Mouse (Mus musculus): ENCODE measurements around the gene Pfkl. TPM values are rescaled to one million over a fixed set of nuclear protein-coding genes. Genes with fewer than 3 reads are reported as not detected.
"Not testable (repeated sequence)": the region's sequence is repeated elsewhere in the genome, so short reads cannot be mapped to it uniquely, and the experiment has no call there.

Pfkl gene
- polyA plus RNA-seq, 1 experiment from 2014 or later, result 131 TPM

GRCm38 (mm10) chr10:77971709-77972553 is 38.0 kb downstream of the Pfkl start:
- ATAC-seq (no peak), DNase-seq (ENCODE audit: low read depth, low spot score) (no peak)
- in situ Hi-C loops (cut with MboI; ENCODE audit: low pct_unique_long_range_greater_than_20kb), result loop anchor here (10.0 kb wide), 1 partner anchor 337 kb away; no protein-coding TSS in a partner anchor
- TF ChIP-seq CTCF (IDR thresholded peaks at IDR 0.05), result no peak
- ChIA-PET POLR2A (no interaction called here), CTCF (interaction anchor here (1.8 kb wide), 1 partner anchor 13 kb away, joined by 4 read pairs; no protein-coding TSS in a partner anchor)
- peaks cover 3% of the 10 kb centered on the region for H3K27me3 ChIP-seq

GRCm38 (mm10) chr10:77971191-77971590 is 38.7 kb downstream of the Pfkl start:
- DNase-seq (ENCODE audit: low read depth, low spot score), result no peak
- H3K27me3 ChIP-seq, result peaks cover 3% of the 10 kb centered on the region
- TF ChIP-seq CTCF (IDR thresholded peaks at IDR 0.05), result no peak
- in situ Hi-C loops (cut with MboI; ENCODE audit: low pct_unique_long_range_greater_than_20kb), result loop anchor here (10.0 kb wide), 1 partner anchor 336 kb away; no protein-coding TSS in a partner anchor
- POLR2A ChIA-PET, result no interaction called here
- no peak for ATAC-seq
- CTCF ChIA-PET, result no interaction called here

GRCm38 (mm10) chr10:77970481-77970880 is 39.4 kb downstream of the Pfkl start, which contains the start of gene Trpm2:
Gene Trpm2 (minus strand): TSS chr10:77970563.
- DNase-seq (ENCODE audit: low read depth, low spot score) (no peak), ATAC-seq (no peak)
- TF ChIP-seq CTCF (IDR thresholded peaks at IDR 0.05), result no peak
- in situ Hi-C loops (cut with MboI; ENCODE audit: low pct_unique_long_range_greater_than_20kb), result loop anchor here (10.0 kb wide), 1 partner anchor 336 kb away; no protein-coding TSS in a partner anchor
- peaks cover 3% of the 10 kb centered on the region for H3K27me3 ChIP-seq
- ChIA-PET POLR2A (no interaction called here), CTCF (no interaction called here)

GRCm38 (mm10) chr10:77969973-77970325 is 39.9 kb downstream of the Pfkl start:
- in situ Hi-C loops (cut with MboI; ENCODE audit: low pct_unique_long_range_greater_than_20kb), result loop anchor here (10.0 kb wide), 1 partner anchor 335 kb away; no protein-coding TSS in a partner anchor
- no peak for DNase-seq (ENCODE audit: low read depth, low spot score)
- ChIA-PET CTCF (no interaction called here), POLR2A (no interaction called here)
- H3K27me3 ChIP-seq, result peaks cover 3% of the 10 kb centered on the region
- ATAC-seq, result no peak
- TF ChIP-seq CTCF (IDR thresholded peaks at IDR 0.05), result no peak

- POLR2A ChIA-PET, result no interaction called here
- peaks cover 3% of the 10 kb centered on the region for H3K27me3 ChIP-seq
- no peak for DNase-seq (ENCODE audit: low read depth, low spot score)
- in situ Hi-C loops (cut with MboI; ENCODE audit: low pct_unique_long_range_greater_than_20kb), result no loop called here
- no peak for ATAC-seq
- CTCF ChIA-PET, result no interaction called here
- no peak for TF ChIP-seq CTCF (IDR thresholded peaks at IDR 0.05)
Observed at GRCm38 (mm10) chr10:77969274-77969972, 40.5 kb downstream of the Pfkl start.

- TF ChIP-seq CTCF (IDR thresholded peaks at IDR 0.05), result no peak
- ChIA-PET POLR2A (no interaction called here), CTCF (no interaction called here)
- no peak for DNase-seq (ENCODE audit: low read depth, low spot score)
- H3K27me3 ChIP-seq, result peaks cover 3% of the 10 kb centered on the region
- ATAC-seq, result no peak
- in situ Hi-C loops (cut with MboI; ENCODE audit: low pct_unique_long_range_greater_than_20kb), result no loop called here
Observed at GRCm38 (mm10) chr10:77963971-77964370, 45.9 kb downstream of the Pfkl start.

GRCm38 (mm10) chr10:77962725-77963124 is 47.2 kb downstream of the Pfkl start:
- H3K27me3 ChIP-seq, result no peaks in the 10 kb centered on the region
- in situ Hi-C loops (cut with MboI; ENCODE audit: low pct_unique_long_range_greater_than_20kb), result no loop called here
- no peak for ATAC-seq
- no peak for TF ChIP-seq CTCF (IDR thresholded peaks at IDR 0.05)
- POLR2A ChIA-PET, result no interaction called here
- no peak for DNase-seq (ENCODE audit: low read depth, low spot score)
- CTCF ChIA-PET, result no interaction called here

GRCm38 (mm10) chr10:77950468-77950867 is 59.4 kb downstream of the Pfkl start:
- H3K27me3 ChIP-seq, result peaks cover 13% of the 10 kb centered on the region
- DNase-seq (ENCODE audit: low read depth, low spot score); CTCF ChIA-PET; POLR2A ChIA-PET; ATAC-seq; in situ Hi-C loops (cut with MboI; ENCODE audit: low pct_unique_long_range_greater_than_20kb): not testable (repeated sequence)

- no peak for ATAC-seq
- DNase-seq (ENCODE audit: low read depth, low spot score), result no peak
- peaks cover 27% of the 10 kb centered on the region for H3K27me3 ChIP-seq
- ChIA-PET POLR2A (no interaction called here), CTCF (no interaction called here)
- in situ Hi-C loops (cut with MboI; ENCODE audit: low pct_unique_long_range_greater_than_20kb), result no loop called here
- TF ChIP-seq CTCF (IDR thresholded peaks at IDR 0.05), result no peak
Observed at GRCm38 (mm10) chr10:77939685-77940084, 70.2 kb downstream of the Pfkl start.

Other genes starting within 250 kb of the Pfkl start
- gene Gm3238, start 238.8 kb downstream of the Pfkl start, polyA plus RNA-seq (2021), result not detected
- not detected for gene Gm7138, start 233.1 kb downstream of the Pfkl start, polyA plus RNA-seq (2021)
- gene Gm3250, start 227.5 kb downstream of the Pfkl start, polyA plus RNA-seq (2021), result not detected
- not detected for gene Gm7137, start 221.9 kb downstream of the Pfkl start, polyA plus RNA-seq (2021)
- not detected for gene Gm9639, start 215.0 kb downstream of the Pfkl start, polyA plus RNA-seq (2021)
- not detected for gene Gm19668, start 210.9 kb downstream of the Pfkl start, polyA plus RNA-seq (2021)
- not detected for gene Gm9507, start 198.2 kb downstream of the Pfkl start, polyA plus RNA-seq (2021)
- not detected for gene Gm2696, start 195.4 kb downstream of the Pfkl start, polyA plus RNA-seq (2021)
- gene Krtap10-4, start 183.0 kb downstream of the Pfkl start, polyA plus RNA-seq (2021), result not detected
- gene Krtap10-10, start 174.1 kb downstream of the Pfkl start, polyA plus RNA-seq (2021), result not detected
- not detected for gene Gm36176, start 163.3 kb downstream of the Pfkl start, polyA plus RNA-seq (2021)
- not detected for gene Gm10318, start 157.2 kb downstream of the Pfkl start, polyA plus RNA-seq (2021)
- not detected for gene Gm3285, start 148.1 kb downstream of the Pfkl start, polyA plus RNA-seq (2021)
- gene Lrrc3, start 107.5 kb downstream of the Pfkl start, polyA plus RNA-seq (2021), result 0.01 TPM
- 0.21 TPM for gene Trpm2, start 39.5 kb downstream of the Pfkl start, polyA plus RNA-seq (2021)
- gene 1810043G02Rik, start 31.6 kb downstream of the Pfkl start, polyA plus RNA-seq (2021), result 38.5 TPM
- 0.26 TPM for gene Dnmt3l, start 31.9 kb upstream of the Pfkl start, polyA plus RNA-seq (2021)
- 0.13 TPM for gene Aire, start 33.5 kb upstream of the Pfkl start, polyA plus RNA-seq (2021)
- gene Icosl, start 59.2 kb upstream of the Pfkl start, polyA plus RNA-seq (2021), result 3.7 TPM
- 88.8 TPM for gene D10Jhu81e, start 159.7 kb upstream of the Pfkl start, polyA plus RNA-seq (2021)
- gene Pwp2, start 175.1 kb upstream of the Pfkl start, polyA plus RNA-seq (2021), result 19.7 TPM
- gene Trappc10, start 234.6 kb upstream of the Pfkl start, polyA plus RNA-seq (2021), result 40.0 TPM